Mouse (Mus musculus) heart, adult 2 months (tissue): ENCODE data around the gene Ugt1a7c. TPM values are rescaled to one million over a fixed set of nuclear protein-coding genes. Genes with fewer than 3 reads are reported as not detected.

Experiments used
- DNase-seq, 2 experiments: peaks; one replicate each; pipeline ENCODE4 v3.0.0; 2021
- H3K27ac ChIP-seq: fragments of 200-600 bp; 2 replicates; pipeline ENCODE4 v1.8.1; 2022
- H3K27me3 ChIP-seq: fragments of 200-500 bp; 2 replicates; pipeline ENCODE4 v1.6.1; 2012; ENCODE audit warnings: mild to moderate bottlenecking, low read length, inconsistent platforms, mixed read lengths; ENCODE audit not compliant: control insufficient read depth, insufficient read depth
- H3K36me3 ChIP-seq: fragments of 200-500 bp; 2 replicates; pipeline ENCODE4 v1.6.1; 2012; ENCODE audit warnings: low read length, inconsistent platforms; ENCODE audit not compliant: control insufficient read depth, insufficient read depth
- H3K4me1 ChIP-seq: fragments of 200-500 bp; 2 replicates; pipeline ENCODE4 v1.6.1; 2011; ENCODE audit warnings: low read length; ENCODE audit not compliant: control insufficient read depth, insufficient read depth
- H3K4me3 ChIP-seq: fragments of 200-600 bp; 2 replicates; pipeline ENCODE4 v1.8.1; 2022
- H3K79me2 ChIP-seq: fragments of 200-500 bp; replicated peaks from 2 replicates; pipeline ENCODE4 v1.6.1; 2012; ENCODE audit warnings: mild to moderate bottlenecking, inconsistent platforms, low read length, moderate library complexity, mixed read lengths; ENCODE audit not compliant: control insufficient read depth, insufficient read depth
- H3K9ac ChIP-seq: fragments of 200-500 bp; 2 replicates; pipeline ENCODE4 v1.6.1; 2012; ENCODE audit warnings: low read depth, mild to moderate bottlenecking, control low read depth, inconsistent platforms, low read length, mixed read lengths
- CTCF ChIP-seq: fragments of 200-600 bp; IDR thresholded peaks from 2 replicates; pipeline ENCODE4 v1.8.1; 2022; ENCODE audit warnings: antibody characterized with exemption, mild to moderate bottlenecking, moderate library complexity
- EP300 ChIP-seq: fragments of 200-500 bp; IDR thresholded peaks from 2 replicates; pipeline ENCODE4 v1.6.1; 2011; ENCODE audit warnings: low read depth, low read length, control low read depth; ENCODE audit not compliant: insufficient read depth
- POLR2A ChIP-seq: fragments of 200-500 bp; IDR thresholded peaks from 2 replicates; pipeline ENCODE4 v1.6.1; 2011; ENCODE audit warnings: mild to moderate bottlenecking, low read depth, low read length, control low read depth; ENCODE audit not compliant: insufficient read depth
- WGBS: fragments of 180-500 bp; shearing (Covaris S2); methylation state at CpG from one replicate; pipeline ENCODE4 v1.1.7; 2018; 5-methylcytosine and 5-hydroxymethylcytosine counted together
- intact Hi-C: fragments of 180-260 bp; cut with DNase I; formaldehyde crosslinking; loops from one replicate; pipeline ENCODE4 v1.15.1; 2025
- polyA plus RNA-seq: library from polyadenylated mRNA; depleted of rRNA; stranded (reverse); fragments of >200 nt; gene quantifications from 2 replicates; pipeline ENCODE4 v1.2.3, GENCODE M21; 2012
- total RNA-seq, 2 experiments: library from RNA; stranded (reverse); gene quantifications; 2 replicates each; pipeline ENCODE4 v1.2.3; 2021

Ugt1a7c gene
- total and polyA plus RNA-seq, 3 experiments, result 0.70 to 1.2 (median 0.90) TPM

- Histone ChIP-seq H3K9ac (no peak overlapping the region), H3K79me2 (no peaks in the 10 kb centered on the region), H3K4me3 (no peak overlapping the region), H3K27me3 (no peaks in the 10 kb centered on the region), H3K36me3 (no peaks in the 10 kb centered on the region), H3K27ac (no peak overlapping the region), H3K4me1 (no peaks in the 10 kb centered on the region)
- no peak for TF ChIP-seq CTCF
- TF ChIP-seq POLR2A, result no peak
- TF ChIP-seq EP300, result no peak
- intact Hi-C loops, result no loop called here
- 48% methylated on average over 3 of the region's 3 CpGs for WGBS
- DNase-seq, result peak in 1 of 2 experiments; percentile 30
Observed at GRCm38 (mm10) chr1:88232664-88233380, 138.0 kb downstream of the Ugt1a7c start.

DNA sequence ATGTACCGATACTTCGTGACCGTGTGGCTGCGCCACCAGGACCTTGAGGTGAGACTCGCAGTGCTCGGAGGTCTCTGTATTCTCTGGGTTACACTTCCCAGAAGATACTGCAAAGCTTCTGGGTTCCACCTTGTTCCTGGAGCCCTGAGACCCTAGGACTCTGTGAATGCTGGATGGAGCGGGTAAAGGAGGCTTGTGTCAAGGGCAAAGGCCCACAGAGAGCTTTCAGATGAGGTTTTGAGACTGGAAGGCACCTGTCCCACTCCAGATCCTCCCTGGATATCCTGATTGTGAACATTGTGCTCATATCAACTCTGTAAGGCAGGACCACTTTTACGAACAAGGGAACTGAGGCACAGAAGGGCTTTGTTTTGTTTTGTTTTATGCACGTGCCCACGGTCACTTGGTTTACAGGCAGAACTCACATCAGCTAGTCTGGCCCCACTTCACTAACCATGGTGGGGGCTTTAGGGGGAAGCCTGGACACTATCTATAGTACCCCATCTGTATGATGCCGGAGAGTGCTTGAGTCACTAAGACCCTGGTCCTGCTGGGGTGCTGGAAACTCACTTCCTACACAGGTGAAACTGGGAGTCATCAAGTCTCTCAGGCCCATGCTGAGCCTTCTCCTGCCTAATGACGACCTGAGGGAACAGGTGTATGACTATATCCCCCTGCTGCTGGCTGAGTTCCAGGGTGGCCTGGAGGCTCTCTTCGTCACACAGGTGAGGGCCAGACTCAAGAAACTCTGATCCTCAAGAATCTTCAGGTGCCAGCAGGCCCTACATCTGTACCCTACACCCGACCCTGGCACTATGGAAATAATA, 138.8 kb downstream of the Ugt1a7c start:
- no peak overlapping the region for H3K9ac ChIP-seq
- TF ChIP-seq EP300 (no peak), POLR2A (no peak), CTCF (no peak)
- no peak overlapping the region for H3K4me3 ChIP-seq

GRCm38 (mm10) chr1:88234248-88234610, 139.4 kb downstream of the Ugt1a7c start:
- H3K9ac ChIP-seq, result no peak overlapping the region
- no peaks in the 10 kb centered on the region for H3K36me3 ChIP-seq
- H3K27ac ChIP-seq, result no peak overlapping the region
- no peak overlapping the region for H3K4me3 ChIP-seq
- H3K27me3 ChIP-seq, result no peaks in the 10 kb centered on the region
- no peaks in the 10 kb centered on the region for H3K79me2 ChIP-seq
- 57% methylated on average over 4 of the region's 4 CpGs for WGBS
- intact Hi-C loops, result no loop called here
- no peaks in the 10 kb centered on the region for H3K4me1 ChIP-seq
- no peak for DNase-seq
- no peak for TF ChIP-seq EP300
- no peak for TF ChIP-seq CTCF
- TF ChIP-seq POLR2A, result no peak

More for the DNA sequence above, 138.8 kb downstream of the Ugt1a7c start:
- peak in 1 of 2 experiments; percentile 37 for DNase-seq
- no peaks in the 10 kb centered on the region for H3K36me3 ChIP-seq
- H3K27me3 ChIP-seq, result no peaks in the 10 kb centered on the region
- no peaks in the 10 kb centered on the region for H3K79me2 ChIP-seq
- no peak overlapping the region for H3K27ac ChIP-seq
- 59% methylated on average over 14 of the region's 14 CpGs for WGBS
- H3K4me1 ChIP-seq, result no peaks in the 10 kb centered on the region
- intact Hi-C loops, result no loop called here

DNA sequence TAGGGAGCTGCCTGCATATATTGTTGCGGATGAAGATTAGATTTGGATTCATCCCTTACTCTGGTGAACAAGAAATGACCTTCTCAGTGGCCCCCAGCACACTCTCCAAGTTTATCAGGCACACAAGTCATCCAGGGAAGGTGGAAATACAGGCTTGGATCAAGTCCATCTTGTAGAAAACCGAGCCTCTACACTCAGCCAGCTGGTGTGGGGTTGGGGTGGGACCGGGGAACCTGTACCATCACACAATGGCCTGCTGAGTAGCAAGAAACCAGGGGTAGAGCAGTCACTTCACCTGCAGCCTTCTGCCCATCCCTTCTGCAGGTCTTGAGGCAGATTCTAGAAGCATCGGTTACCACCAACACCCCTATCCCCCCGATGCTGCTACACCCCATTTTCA, 139.8 kb downstream of the Ugt1a7c start:
- intact Hi-C loops, result no loop called here
- no peaks in the 10 kb centered on the region for H3K36me3 ChIP-seq
- DNase-seq, result no peak
- no peak overlapping the region for H3K9ac ChIP-seq
- TF ChIP-seq CTCF (no peak), POLR2A (no peak), EP300 (no peak)
- WGBS, result 40% methylated on average over 5 of the region's 5 CpGs
- H3K4me1 ChIP-seq, result no peaks in the 10 kb centered on the region
- H3K4me3 ChIP-seq, result no peak overlapping the region
- no peak overlapping the region for H3K27ac ChIP-seq
- H3K79me2 ChIP-seq, result no peaks in the 10 kb centered on the region
- no peaks in the 10 kb centered on the region for H3K27me3 ChIP-seq

GRCm38 (mm10) chr1:88235046-88235893, 140.4 kb downstream of the Ugt1a7c start:
- H3K36me3 ChIP-seq, result no peaks in the 10 kb centered on the region
- WGBS, result 55% methylated on average over 11 of the region's 11 CpGs
- no peaks in the 10 kb centered on the region for H3K79me2 ChIP-seq
- TF ChIP-seq CTCF (no peak), EP300 (no peak), POLR2A (no peak)
- no peaks in the 10 kb centered on the region for H3K4me1 ChIP-seq
- DNase-seq, result no peak
- no peaks in the 10 kb centered on the region for H3K27me3 ChIP-seq
- H3K9ac ChIP-seq, result no peak overlapping the region
- no peak overlapping the region for H3K4me3 ChIP-seq
- intact Hi-C loops, result no loop called here
- no peak overlapping the region for H3K27ac ChIP-seq
